Mouse (Mus musculus) hindbrain, embryonic 11.5 days (tissue): Measurements from ENCODE around the gene Aloxe3. TPM values are rescaled to one million over a fixed set of nuclear protein-coding genes. Genes with fewer than 3 reads are reported as not detected.
A peak's percentile ranks its signal among the peaks of the same experiment; 100 is the strongest.

Experiments
- ATAC-seq: fragments of 200-750 bp; cut with Nextera tagmentation; 2 replicates; pipeline ENCODE4 v1.8.0; 2017; ENCODE audit warnings: mild to moderate bottlenecking, moderate TSS enrichment, moderate library complexity; ENCODE audit not compliant: low FRiP score
- DNase-seq: peaks from one replicate; pipeline ENCODE4 v3.0.0-alpha.2; 2015; ENCODE audit warnings: low spot score
- H3K27ac ChIP-seq: fragments of 300-500 bp; sonication (generic); 2 replicates; pipeline ENCODE4 v1.5.1; 2014; ENCODE audit warnings: mild to moderate bottlenecking, low read depth, low read length
- H3K27me3 ChIP-seq: fragments of 300-500 bp; sonication (generic); 2 replicates; pipeline ENCODE4 v1.6.1; 2014; ENCODE audit warnings: mild to moderate bottlenecking, low read length, moderate library complexity, mixed read lengths; ENCODE audit not compliant: control insufficient read depth, insufficient read depth
- H3K36me3 ChIP-seq: fragments of 300-500 bp; sonication (generic); 2 replicates; pipeline ENCODE4 v1.6.1; 2014; ENCODE audit warnings: mild to moderate bottlenecking, low read length, moderate library complexity, mixed read lengths; ENCODE audit not compliant: control insufficient read depth, insufficient read depth
- H3K4me1 ChIP-seq: fragments of 300-500 bp; sonication (generic); replicated peaks from 2 replicates; pipeline ENCODE4 v1.6.1; 2014; ENCODE audit warnings: low read length, mixed read lengths; ENCODE audit not compliant: control insufficient read depth, insufficient read depth
- H3K4me2 ChIP-seq: fragments of 300-500 bp; sonication (generic); replicated peaks from 2 replicates; pipeline ENCODE4 v1.6.1; 2014; ENCODE audit warnings: mild to moderate bottlenecking, low read depth, low read length
- H3K4me3 ChIP-seq: fragments of 300-500 bp; sonication (generic); 2 replicates; pipeline ENCODE4 v1.5.1; 2014; ENCODE audit warnings: low read depth, low read length
- H3K9ac ChIP-seq: fragments of 300-500 bp; sonication (generic); 2 replicates; pipeline ENCODE4 v1.6.1; 2014; ENCODE audit warnings: low read depth, low read length
- H3K9me3 ChIP-seq: fragments of 300-500 bp; sonication (generic); 2 replicates; pipeline ENCODE4 v1.6.1; 2016; ENCODE audit warnings: low read length; ENCODE audit not compliant: control insufficient read depth
- WGBS: fragments of 180-500 bp; shearing (Covaris S2); extraction: QIAGEN DNeasy Blood & Tissue Kit; methylation state at CpG from one replicate; pipeline ENCODE4 v1.1.7; 2014; 5-methylcytosine and 5-hydroxymethylcytosine counted together
- polyA plus RNA-seq: library from polyadenylated mRNA; unstranded; fragments of >200 nt; fragmentation: Nextera tagmentation; extraction: Ambion mirVana; gene quantifications from 2 replicates; pipeline ENCODE4 v1.2.1, GENCODE M21; 2014

The Aloxe3 gene
- polyA plus RNA-seq, 1 experiment from 2014 or later = 0.40 TPM

DNA sequence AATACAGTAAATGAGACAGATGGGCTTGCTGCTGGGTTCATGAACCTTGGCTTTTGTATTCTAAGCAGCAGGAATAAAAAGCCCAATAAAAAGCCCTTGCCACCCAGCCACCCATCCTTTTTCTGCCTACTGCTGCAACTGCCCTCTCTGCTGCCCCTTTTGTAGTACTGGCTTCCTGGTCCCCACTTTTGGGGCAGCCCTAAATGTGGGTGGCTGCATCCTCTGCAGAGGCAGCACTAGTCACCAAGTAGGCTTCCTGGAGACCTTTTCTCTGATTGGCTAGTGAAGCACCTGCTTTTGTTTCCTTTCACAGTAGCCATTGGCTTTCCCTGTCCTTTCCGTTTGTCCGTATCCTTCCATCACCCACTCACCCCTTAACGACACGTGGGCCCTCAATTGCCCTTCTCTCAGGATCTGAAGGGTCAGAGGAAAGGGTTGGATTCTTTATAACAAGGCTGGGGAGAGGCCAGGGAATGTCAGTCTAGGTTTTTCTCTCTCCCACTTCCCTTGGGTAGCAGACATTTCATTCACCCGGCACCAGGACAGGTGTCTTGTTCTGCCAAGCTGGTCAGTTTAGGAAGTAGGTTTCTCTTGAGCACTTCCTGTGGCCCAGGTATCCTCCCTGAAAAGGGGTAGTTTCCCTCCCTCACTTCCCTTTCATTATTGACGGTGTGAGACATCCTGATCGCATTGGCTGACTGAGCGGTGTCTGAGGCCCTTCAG, 27.5 kb upstream of the Aloxe3 start:
- Histone ChIP-seq H3K36me3 (no peaks in the 10 kb centered on the region), H3K9ac (no peak overlapping the region; the same call in 1 of the 2 replicates), H3K9me3 (no peaks in the 10 kb centered on the region), H3K27me3 (no peaks in the 10 kb centered on the region), H3K4me3 (peak overlapping the region; percentile 50), H3K4me1 (peaks cover 32% of the 10 kb centered on the region), H3K27ac (0 out of 2 replicates have a peak overlapping the region, but pooled peaks have one; percentile 64), H3K4me2 (peak overlapping the region; percentile 90)
- DNase-seq (no peak), ATAC-seq (no peak)
- 22% methylated on average over 8 of the region's 8 CpGs for WGBS

GRCm38 (mm10) chr11:69098762-69099091, 27.0 kb upstream of the Aloxe3 start:
- Histone ChIP-seq H3K9ac (peak overlapping the region; percentile 62), H3K27ac (peak overlapping the region; percentile 61), H3K9me3 (no peaks in the 10 kb centered on the region), H3K4me3 (peak overlapping the region; percentile 50), H3K4me1 (peaks cover 32% of the 10 kb centered on the region), H3K27me3 (no peaks in the 10 kb centered on the region), H3K4me2 (peak overlapping the region; percentile 90), H3K36me3 (no peaks in the 10 kb centered on the region)
- ATAC-seq (peak; percentile 56), DNase-seq (peak; percentile 94)
- under 1% methylated on average over 19 of the region's 19 CpGs for WGBS

DNA sequence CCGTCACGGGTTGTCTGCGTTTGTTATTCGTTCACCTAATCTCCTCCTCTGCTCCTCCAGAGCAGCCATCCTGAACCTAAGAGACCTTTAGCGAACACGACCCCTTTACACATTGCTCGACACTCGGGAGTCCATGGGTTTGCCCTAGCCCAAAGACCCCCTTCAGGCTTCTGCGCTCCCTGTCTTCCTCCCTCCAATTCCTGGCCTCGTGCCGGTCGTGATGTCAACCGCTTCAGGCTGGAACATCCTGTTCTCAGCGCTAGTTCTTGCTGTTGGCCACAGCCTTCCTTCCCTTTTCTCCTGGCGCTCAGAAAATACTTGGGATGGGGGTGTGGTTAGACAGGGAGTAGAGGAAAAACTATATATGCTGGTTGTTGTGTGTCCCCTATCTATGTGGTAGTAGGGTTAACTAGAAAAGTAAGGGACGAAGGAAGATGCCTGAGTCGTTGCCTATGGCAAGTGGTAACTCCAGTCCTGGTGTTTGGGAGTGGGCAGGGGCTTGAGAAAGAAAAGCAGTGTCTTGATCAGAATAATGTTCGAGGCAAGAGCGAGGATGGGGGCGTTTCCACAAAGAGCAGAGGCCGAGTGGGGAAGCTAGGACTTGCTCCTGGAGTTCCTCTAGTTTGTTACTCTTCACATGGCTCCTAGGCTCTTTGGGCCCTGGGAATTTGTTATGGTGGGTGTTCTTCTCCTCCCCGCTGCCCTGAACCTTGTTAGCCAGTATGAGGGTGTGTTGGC, 26.4 kb upstream of the Aloxe3 start:
- no peaks in the 10 kb centered on the region for H3K9me3 ChIP-seq
- peak overlapping the region; percentile 61 for H3K27ac ChIP-seq
- no peaks in the 10 kb centered on the region for H3K27me3 ChIP-seq
- WGBS = under 1% methylated on average over 22 of the region's 22 CpGs
- H3K9ac ChIP-seq = peak overlapping the region; percentile 62
- peaks cover 32% of the 10 kb centered on the region for H3K4me1 ChIP-seq
- ATAC-seq = no peak
- peak overlapping the region; percentile 50 for H3K4me3 ChIP-seq
- DNase-seq = no peak
- H3K36me3 ChIP-seq = no peaks in the 10 kb centered on the region
- H3K4me2 ChIP-seq = peak overlapping the region; percentile 90

DNA sequence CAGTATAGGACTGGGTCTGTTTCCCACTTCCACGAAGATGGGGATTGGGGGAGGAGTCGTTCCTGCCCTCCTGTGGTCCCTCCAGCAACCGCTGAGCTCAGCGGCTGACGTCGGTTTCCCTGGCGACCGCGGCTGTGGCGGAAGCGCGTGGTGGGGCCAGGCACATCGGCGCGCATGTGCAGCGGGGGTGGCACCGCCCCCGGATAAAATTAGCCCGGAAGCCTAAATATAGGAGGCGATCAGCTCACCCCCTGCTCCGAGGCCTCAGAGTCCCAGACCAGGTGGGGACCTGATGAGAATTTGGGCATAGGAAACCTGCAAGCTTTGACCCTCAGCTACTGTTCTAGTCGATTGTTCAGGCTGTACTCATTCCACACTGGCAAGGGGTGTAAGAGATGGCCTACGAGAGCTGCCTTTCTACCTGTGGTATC, 25.8 kb upstream of the Aloxe3 start:
- WGBS = 2% methylated on average over 23 of the region's 23 CpGs
- DNase-seq = peak; percentile 85
- Histone ChIP-seq H3K27ac (peak overlapping the region; percentile 61; the same call in 1 of the 2 replicates), H3K4me2 (peak overlapping the region; percentile 90), H3K27me3 (no peaks in the 10 kb centered on the region), H3K4me1 (peaks cover 32% of the 10 kb centered on the region), H3K4me3 (peak overlapping the region; percentile 50), H3K9ac (peak overlapping the region; percentile 35; the same call in 1 of the 2 replicates), H3K9me3 (no peaks in the 10 kb centered on the region), H3K36me3 (no peaks in the 10 kb centered on the region)
- ATAC-seq = peak; percentile 18

DNA sequence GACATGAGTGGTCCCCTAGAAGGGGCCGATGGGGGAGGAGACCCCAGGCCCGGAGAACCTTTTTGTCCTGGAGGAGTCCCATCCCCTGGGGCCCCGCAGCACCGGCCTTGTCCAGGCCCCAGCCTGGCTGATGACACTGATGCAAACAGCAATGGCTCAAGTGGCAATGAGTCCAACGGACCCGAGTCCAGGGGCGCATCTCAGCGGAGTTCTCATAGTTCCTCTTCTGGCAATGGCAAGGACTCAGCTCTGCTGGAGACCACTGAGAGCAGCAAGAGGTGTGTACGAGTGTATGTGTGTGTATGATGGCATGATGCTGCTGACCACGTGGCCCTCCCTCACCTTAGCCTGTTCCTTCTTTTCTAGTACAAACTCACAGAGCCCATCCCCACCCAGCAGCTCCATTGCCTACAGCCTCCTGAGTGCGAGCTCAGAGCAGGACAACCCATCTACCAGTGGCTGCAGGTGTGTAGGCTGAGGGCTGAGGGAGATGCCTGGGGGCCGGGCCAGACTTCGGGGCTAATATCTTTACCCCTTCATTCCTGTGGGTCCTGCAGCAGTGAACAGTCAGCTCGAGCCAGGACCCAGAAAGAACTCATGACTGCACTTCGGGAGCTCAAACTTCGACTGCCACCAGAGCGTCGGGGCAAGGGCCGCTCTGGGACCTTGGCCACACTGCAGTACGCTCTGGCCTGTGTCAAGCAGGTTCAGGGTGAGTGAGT, 24.9 kb upstream of the Aloxe3 start:
- Histone ChIP-seq H3K9ac (no peak overlapping the region), H3K4me2 (no peak overlapping the region), H3K9me3 (no peaks in the 10 kb centered on the region), H3K4me3 (0 out of 2 replicates have a peak overlapping the region, but pooled peaks have one; percentile 50), H3K4me1 (peaks cover 32% of the 10 kb centered on the region), H3K27ac (no peak overlapping the region), H3K27me3 (no peaks in the 10 kb centered on the region), H3K36me3 (0 out of 2 replicates have a peak, but pooled peaks cover 2% of the 10 kb centered on the region)
- ATAC-seq (no peak), DNase-seq (no peak)
- WGBS = 92% methylated on average over 20 of the region's 20 CpGs

DNA sequence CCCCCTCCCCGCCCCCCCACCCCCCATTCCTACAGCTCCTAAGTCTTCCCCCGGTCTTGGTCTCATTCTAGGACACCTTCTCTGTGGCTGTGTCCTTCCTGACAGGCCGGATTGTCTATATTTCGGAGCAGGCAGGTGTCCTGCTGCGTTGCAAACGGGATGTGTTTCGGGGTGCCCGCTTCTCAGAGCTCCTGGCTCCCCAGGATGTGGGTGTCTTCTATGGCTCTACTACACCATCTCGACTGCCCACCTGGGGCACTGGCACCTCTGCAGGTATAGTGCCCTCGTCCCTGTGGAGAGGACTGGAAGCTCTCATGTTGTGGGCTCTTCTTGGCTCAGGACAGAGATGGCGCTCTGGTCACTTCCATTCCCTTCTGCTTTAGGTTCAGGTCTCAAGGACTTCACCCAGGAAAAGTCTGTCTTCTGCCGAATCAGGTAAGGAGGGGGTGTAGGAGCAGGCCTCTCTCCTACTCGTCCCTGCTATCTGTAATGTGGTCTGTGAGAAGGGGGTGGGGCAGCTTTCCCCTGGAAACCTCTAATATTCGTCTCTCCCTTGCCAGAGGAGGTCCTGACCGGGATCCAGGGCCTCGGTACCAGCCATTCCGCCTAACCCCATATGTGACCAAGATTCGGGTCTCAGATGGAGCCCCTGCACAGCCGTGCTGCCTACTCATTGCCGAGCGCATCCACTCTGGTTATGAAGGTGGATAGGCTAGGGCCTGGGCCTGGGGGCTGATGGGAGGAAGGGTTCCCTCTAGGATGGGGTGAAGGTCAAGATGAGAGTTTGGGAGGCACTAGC, 23.9 kb upstream of the Aloxe3 start:
- WGBS = 90% methylated on average over 21 of the region's 21 CpGs
- peaks cover 27% of the 10 kb centered on the region for H3K4me1 ChIP-seq
- H3K4me2 ChIP-seq = no peak overlapping the region
- no peak overlapping the region for H3K4me3 ChIP-seq
- H3K9ac ChIP-seq = no peak overlapping the region
- ATAC-seq (no peak), DNase-seq (no peak)
- 0 out of 2 replicates have a peak, but pooled peaks cover 2% of the 10 kb centered on the region for H3K36me3 ChIP-seq
- H3K9me3 ChIP-seq = no peaks in the 10 kb centered on the region
- no peaks in the 10 kb centered on the region for H3K27me3 ChIP-seq
- no peak overlapping the region for H3K27ac ChIP-seq

DNA sequence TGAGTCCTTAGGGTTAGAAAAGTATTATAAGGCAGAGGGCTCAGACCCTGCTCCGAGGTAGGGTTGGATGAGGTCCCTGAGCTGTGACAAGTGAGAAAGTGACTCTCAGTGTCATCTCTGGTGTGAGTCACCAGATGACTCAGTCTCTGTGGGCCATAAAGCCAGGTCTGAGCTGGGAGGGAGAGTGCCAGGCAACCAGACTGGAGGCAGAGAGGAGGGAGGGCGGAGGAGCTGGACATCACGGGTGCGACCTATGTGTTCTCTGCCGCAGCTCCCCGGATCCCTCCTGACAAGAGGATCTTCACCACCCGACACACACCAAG, 23.3 kb upstream of the Aloxe3 start:
- Histone ChIP-seq H3K9me3 (no peaks in the 10 kb centered on the region), H3K27me3 (no peaks in the 10 kb centered on the region), H3K9ac (no peak overlapping the region), H3K36me3 (0 out of 2 replicates have a peak, but pooled peaks cover 2% of the 10 kb centered on the region), H3K4me1 (peaks cover 23% of the 10 kb centered on the region), H3K4me3 (no peak overlapping the region), H3K27ac (no peak overlapping the region), H3K4me2 (no peak overlapping the region)
- no peak for DNase-seq
- no peak for ATAC-seq
- WGBS = 96% methylated on average over 7 of the region's 7 CpGs

DNA sequence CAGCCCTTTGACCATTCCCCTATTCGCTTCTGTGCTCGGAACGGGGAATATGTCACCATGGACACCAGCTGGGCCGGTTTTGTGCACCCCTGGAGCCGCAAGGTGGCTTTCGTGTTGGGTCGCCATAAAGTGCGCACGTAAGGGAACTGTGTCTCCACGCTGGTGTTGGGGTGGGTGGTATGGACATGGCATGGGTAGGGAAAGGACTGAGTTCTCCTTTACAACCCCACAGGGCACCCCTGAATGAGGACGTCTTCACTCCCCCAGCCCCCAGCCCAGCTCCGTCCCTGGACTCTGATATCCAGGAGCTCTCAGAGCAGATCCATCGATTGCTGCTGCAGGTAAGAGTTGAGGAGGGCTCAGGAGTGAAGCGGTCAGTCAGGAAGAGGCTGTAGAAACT, 22.6 kb upstream of the Aloxe3 start:
- no peak overlapping the region for H3K27ac ChIP-seq
- H3K4me2 ChIP-seq = no peak overlapping the region
- 0 out of 2 replicates have a peak, but pooled peaks cover 2% of the 10 kb centered on the region for H3K36me3 ChIP-seq
- no peak overlapping the region for H3K4me3 ChIP-seq
- WGBS = 94% methylated on average over 14 of the region's 14 CpGs
- no peak overlapping the region for H3K9ac ChIP-seq
- peaks cover 15% of the 10 kb centered on the region for H3K4me1 ChIP-seq
- H3K27me3 ChIP-seq = no peaks in the 10 kb centered on the region
- ATAC-seq (no peak), DNase-seq (no peak)
- H3K9me3 ChIP-seq = no peaks in the 10 kb centered on the region
